Mouse (Mus musculus) intestine, postnatal 0 days (tissue): ENCODE results near the gene Odc1. TPM values are rescaled to one million over a fixed set of nuclear protein-coding genes. Genes with fewer than 3 reads are reported as not detected.

ENCODE experiments used
- ATAC-seq: fragments of 200-750 bp; cut with Nextera tagmentation; 2 replicates; pipeline ENCODE4 v1.8.0; 2017; ENCODE audit warnings: mild to moderate bottlenecking, moderate TSS enrichment, moderate library complexity
- H3K27ac ChIP-seq: fragments of 300-500 bp; sonication (generic); 2 replicates; pipeline ENCODE4 v1.5.1; 2014; ENCODE audit warnings: mild to moderate bottlenecking, low read depth, low read length, moderate library complexity
- H3K27me3 ChIP-seq: fragments of 300-500 bp; sonication (generic); replicated peaks from 2 replicates; pipeline ENCODE4 v1.6.1; 2014; ENCODE audit warnings: low read length, mixed read lengths; ENCODE audit not compliant: control insufficient read depth, insufficient read depth
- H3K36me3 ChIP-seq: fragments of 300-500 bp; sonication (generic); 2 replicates; pipeline ENCODE4 v1.6.1; 2014; ENCODE audit warnings: mild to moderate bottlenecking, moderate library complexity; ENCODE audit not compliant: control insufficient read depth, insufficient read depth
- H3K4me1 ChIP-seq: fragments of 300-500 bp; sonication (generic); replicated peaks from 2 replicates; pipeline ENCODE4 v1.6.1; 2014; ENCODE audit warnings: antibody characterized with exemption, low read length, mixed read lengths; ENCODE audit not compliant: control insufficient read depth, insufficient read depth
- H3K4me2 ChIP-seq: fragments of 300-500 bp; sonication (generic); replicated peaks from 2 replicates; pipeline ENCODE4 v1.6.1; 2014; ENCODE audit warnings: low read depth, mild to moderate bottlenecking, moderate library complexity
- H3K4me3 ChIP-seq: fragments of 300-500 bp; sonication (generic); 2 replicates; pipeline ENCODE4 v1.5.1; 2014; ENCODE audit warnings: low read depth, low read length
- H3K9ac ChIP-seq: fragments of 300-500 bp; sonication (generic); 2 replicates; pipeline ENCODE4 v1.6.1; 2014; ENCODE audit warnings: mild to moderate bottlenecking, low read depth, low read length
- H3K9me3 ChIP-seq: fragments of 300-500 bp; sonication (generic); 2 replicates; pipeline ENCODE4 v1.6.1; 2016; ENCODE audit warnings: mixed run types; ENCODE audit not compliant: control insufficient read depth
- CTCF ChIP-seq: sonication (generic); IDR thresholded peaks from 2 replicates; pipeline ENCODE4 v1.5.1; 2016; ENCODE audit warnings: low read depth, mild to moderate bottlenecking, control low read depth, antibody characterized with exemption, moderate library complexity
- WGBS: fragments of 180-500 bp; shearing (Covaris S2); extraction: QIAGEN DNeasy Blood & Tissue Kit; methylation state at CpG from one replicate; pipeline ENCODE4 v1.1.7; 2014; 5-methylcytosine and 5-hydroxymethylcytosine counted together
- polyA plus RNA-seq: library from polyadenylated mRNA; unstranded; fragments of >200 nt; fragmentation: Nextera tagmentation; extraction: Ambion mirVana; gene quantifications from 2 replicates; pipeline ENCODE4 v1.2.1, GENCODE M21; 2015

Gene Odc1
- polyA plus RNA-seq = 86.7 and 87.8 TPM in 2 replicates

GRCm38 (mm10) chr12:17544209-17545106 lies at the start of gene Odc1:
Odc1 (plus strand) TSS chr12:17544794.
- Histone ChIP-seq H3K27ac (peak within 1 kb of the TSS; percentile 91), H3K36me3 (peaks cover 25% of the 10 kb centered on the region), H3K4me2 (peak within 1 kb of the TSS; percentile 74), H3K9ac (peak within 1 kb of the TSS; percentile 78), H3K4me3 (peak within 1 kb of the TSS; percentile 89), H3K9me3 (no peaks in the 10 kb centered on the region), H3K4me1 (peaks cover 9% of the 10 kb centered on the region; the same call in 1 of the 2 replicates), H3K27me3 (no peaks in the 10 kb centered on the region)
- peak; percentile 54 for TF ChIP-seq CTCF
- 1% methylated on average over 78 of the region's 98 CpGs for WGBS
- ATAC-seq = peak; percentile 98

- 62% methylated on average over 4 of the region's 4 CpGs for WGBS
- no peak for TF ChIP-seq CTCF
- no peak overlapping the region for H3K4me3 ChIP-seq
Measured at GRCm38 (mm10) chr12:17494809-17495208, 49.8 kb upstream of the Odc1 start.

GRCm38 (mm10) chr12:17495858-17496451 lies 48.6 kb upstream of the Odc1 start:
- H3K4me3 ChIP-seq = no peak overlapping the region
- no peaks in the 10 kb centered on the region for H3K9me3 ChIP-seq
- H3K27me3 ChIP-seq = no peaks in the 10 kb centered on the region
- 26% methylated on average over 8 of the region's 8 CpGs for WGBS
- no peak overlapping the region for H3K27ac ChIP-seq
- no peak overlapping the region for H3K9ac ChIP-seq
- H3K4me1 ChIP-seq = no peaks in the 10 kb centered on the region
- H3K36me3 ChIP-seq = no peaks in the 10 kb centered on the region
- H3K4me2 ChIP-seq = no peak overlapping the region
- TF ChIP-seq CTCF = 0 out of 2 replicates have a peak, but pooled peaks have one; percentile 10
- ATAC-seq = no peak

More at GRCm38 (mm10) chr12:17494809-17495208, 49.8 kb upstream of the Odc1 start:
- no peaks in the 10 kb centered on the region for H3K9me3 ChIP-seq
- no peak overlapping the region for H3K9ac ChIP-seq
- H3K27ac ChIP-seq = no peak overlapping the region
- H3K4me2 ChIP-seq = no peak overlapping the region
- H3K4me1 ChIP-seq = no peaks in the 10 kb centered on the region
- H3K27me3 ChIP-seq = no peaks in the 10 kb centered on the region
- no peaks in the 10 kb centered on the region for H3K36me3 ChIP-seq
- ATAC-seq = no peak

GRCm38 (mm10) chr12:17505620-17506074 lies 38.9 kb upstream of the Odc1 start:
- 33% methylated on average over 2 of the region's 2 CpGs for WGBS
- H3K4me3 ChIP-seq = no peak overlapping the region
- TF ChIP-seq CTCF = no peak
- no peaks in the 10 kb centered on the region for H3K9me3 ChIP-seq
- H3K4me2 ChIP-seq = 0 out of 2 replicates have a peak overlapping the region, but pooled peaks have one; percentile 24
- peak overlapping the region; percentile 79 for H3K27ac ChIP-seq
- ATAC-seq = no peak
- H3K9ac ChIP-seq = no peak overlapping the region
- no peaks in the 10 kb centered on the region; the same call in 1 of the 2 replicates for H3K4me1 ChIP-seq
- no peaks in the 10 kb centered on the region for H3K36me3 ChIP-seq
- no peaks in the 10 kb centered on the region for H3K27me3 ChIP-seq

- Histone ChIP-seq H3K27me3 (no peaks in the 10 kb centered on the region), H3K9me3 (no peaks in the 10 kb centered on the region), H3K4me2 (peak overlapping the region; percentile 27), H3K27ac (peak overlapping the region; percentile 79), H3K4me1 (no peaks in the 10 kb centered on the region; the same call in 1 of the 2 replicates), H3K4me3 (no peak overlapping the region), H3K36me3 (no peaks in the 10 kb centered on the region), H3K9ac (no peak overlapping the region)
- 21% methylated on average over 5 of the region's 5 CpGs for WGBS
- TF ChIP-seq CTCF = no peak
- peak; percentile 92 for ATAC-seq
Measured at GRCm38 (mm10) chr12:17506117-17506993, 38.2 kb upstream of the Odc1 start.
